Mouse (Mus musculus): ENCODE measurements around the gene Tbx2. TPM values are rescaled to one million over a fixed set of nuclear protein-coding genes. Genes with fewer than 3 reads are reported as not detected.

Gene Tbx2
- polyA plus RNA-seq, 1 experiment from 2014 or later: 40.9 TPM

DNA sequence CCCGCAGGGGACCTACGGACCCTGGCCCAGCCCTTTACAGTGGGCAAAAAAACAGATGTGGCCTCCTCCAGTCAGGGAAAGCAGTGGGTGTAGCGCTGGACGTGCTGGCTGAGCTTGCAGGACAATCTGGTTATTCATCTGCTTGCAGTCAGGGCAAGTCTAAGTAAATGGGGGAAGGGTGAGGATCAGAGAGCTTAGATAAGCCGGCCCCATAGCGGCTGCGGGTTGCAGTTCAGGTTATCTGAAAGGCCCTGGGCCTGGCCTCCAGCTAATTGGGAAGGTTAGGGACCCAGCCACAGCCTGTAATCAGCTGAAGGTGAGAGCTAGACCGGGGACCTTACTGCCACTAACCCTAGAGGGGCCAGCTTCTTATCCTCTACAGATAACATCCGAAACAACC lies 5.0 kb upstream of the Tbx2 start:
- Histone ChIP-seq H3K4me2 (no peak overlapping the region), H3K9me3 (no peaks in the 10 kb centered on the region), H3K4me1 (peaks cover 72% of the 10 kb centered on the region), H3K27me3 (peaks cover 47% of the 10 kb centered on the region), H3K9ac (no peak overlapping the region), H3K4me3 (no peak overlapping the region), H3K36me3 (no peaks in the 10 kb centered on the region), H3K27ac (peak overlapping the region; percentile 25; the same call in 1 of the 2 replicates)
- 24% methylated on average over 9 of the region's 9 CpGs for WGBS
- ATAC-seq (ENCODE audit: borderline replicate concordance, extremely low read depth, low FRiP score, low TSS enrichment): no peak

DNA sequence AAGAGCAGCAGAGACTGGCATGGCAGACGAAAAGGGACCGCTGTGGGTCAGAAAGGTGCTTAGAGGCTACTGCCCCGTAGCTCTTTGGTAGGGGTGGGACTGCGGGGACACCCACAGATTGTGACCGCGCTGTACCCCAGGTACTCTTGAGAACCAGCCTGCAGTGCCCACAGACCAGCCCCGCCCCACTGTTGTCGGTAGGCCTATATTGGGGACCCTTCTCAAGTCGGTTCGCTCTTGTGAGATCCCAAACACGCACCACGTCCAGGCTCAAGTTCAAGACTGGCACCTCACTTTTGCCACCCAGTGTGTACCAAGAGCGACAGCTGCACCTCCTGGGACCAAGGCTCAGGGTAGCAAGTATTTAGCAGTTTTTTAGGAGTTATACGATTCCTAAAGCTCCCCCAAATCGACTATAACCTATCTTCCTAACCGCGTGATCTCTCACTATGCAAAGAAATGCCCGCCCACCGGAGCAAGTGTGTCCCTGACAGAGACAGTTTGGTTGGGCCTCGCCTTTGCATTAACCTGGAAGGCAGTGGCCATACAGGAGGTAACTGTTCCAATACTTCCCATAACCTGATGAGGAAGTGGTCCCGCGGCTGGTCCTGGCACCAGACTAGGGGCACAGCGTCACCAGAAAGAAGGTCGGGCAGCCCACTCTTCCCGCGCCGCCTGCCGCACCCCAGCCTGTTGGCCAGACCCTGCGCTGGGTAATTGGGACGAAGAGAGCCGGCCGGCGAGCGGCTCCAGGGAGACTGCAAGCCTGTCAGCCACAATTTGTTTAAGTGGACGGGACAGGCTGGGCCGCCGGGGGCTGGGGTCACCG lies 3.4 kb upstream of the Tbx2 start:
- 20% methylated on average over 38 of the region's 38 CpGs for WGBS
- no peak for ATAC-seq (ENCODE audit: borderline replicate concordance, extremely low read depth, low FRiP score, low TSS enrichment)

DNA sequence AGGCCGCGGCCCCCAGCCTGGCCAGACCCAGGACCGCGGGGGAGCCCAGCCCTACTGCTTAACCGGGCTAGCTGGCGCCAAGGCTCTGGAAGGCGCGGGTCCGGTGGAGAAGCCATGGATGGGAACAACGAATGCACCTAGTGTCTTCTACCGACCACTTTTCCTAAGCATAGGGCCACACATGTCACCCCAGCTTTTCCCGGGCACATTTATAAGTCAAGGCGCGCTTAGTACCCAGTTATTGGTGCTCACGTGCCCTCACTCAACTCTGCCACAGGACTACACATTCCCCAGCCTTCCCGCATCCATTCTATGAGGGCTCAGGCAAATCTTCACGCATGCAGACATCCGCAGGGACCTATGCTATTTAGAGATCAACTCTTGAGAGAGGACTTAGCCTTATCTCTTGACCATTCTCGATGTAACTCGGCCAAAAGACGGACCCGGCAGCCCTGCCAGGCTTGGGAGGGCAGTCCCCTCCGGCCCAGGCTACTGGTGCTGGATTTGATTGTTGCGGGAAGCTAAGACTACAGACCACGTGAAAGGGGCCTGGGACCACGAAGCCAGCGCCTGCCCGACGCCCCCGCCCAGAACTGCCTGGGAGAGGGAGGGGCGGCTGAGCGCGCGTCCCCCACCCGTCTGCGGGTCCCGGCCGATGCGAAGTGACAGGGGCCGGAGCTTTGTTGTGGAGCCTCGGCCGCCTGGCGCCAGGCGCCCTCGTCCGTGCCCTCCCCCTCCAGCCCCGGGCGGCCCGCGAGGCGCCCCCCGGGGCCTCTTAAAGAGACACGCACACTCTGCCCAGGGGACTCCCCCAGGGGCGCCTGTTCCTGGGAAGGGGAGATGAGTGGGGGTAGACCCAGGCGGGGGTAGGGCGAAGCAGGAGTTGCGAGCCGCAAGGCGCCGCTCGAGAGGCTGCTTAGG lies 2.6 kb upstream of the Tbx2 start:
- peak overlapping the region; percentile 97 for H3K27ac ChIP-seq
- 2% methylated on average over 61 of the region's 61 CpGs for WGBS
- peak overlapping the region; percentile 87 for H3K4me2 ChIP-seq
- H3K36me3 ChIP-seq: no peaks in the 10 kb centered on the region
- H3K9ac ChIP-seq: peak overlapping the region; percentile 63
- peak; percentile 15 for ATAC-seq (ENCODE audit: borderline replicate concordance, extremely low read depth, low FRiP score, low TSS enrichment)
- H3K4me1 ChIP-seq: peaks cover 59% of the 10 kb centered on the region
- peaks cover 64% of the 10 kb centered on the region for H3K27me3 ChIP-seq
- H3K9me3 ChIP-seq: no peaks in the 10 kb centered on the region
- H3K4me3 ChIP-seq: peak overlapping the region; percentile 64

More for the DNA sequence above, 3.4 kb upstream of the Tbx2 start:
- H3K4me3 ChIP-seq: peak overlapping the region; percentile 64
- peaks cover 59% of the 10 kb centered on the region for H3K4me1 ChIP-seq
- peak overlapping the region; percentile 87 for H3K4me2 ChIP-seq
- no peaks in the 10 kb centered on the region for H3K36me3 ChIP-seq
- peaks cover 55% of the 10 kb centered on the region for H3K27me3 ChIP-seq
- peak overlapping the region; percentile 63 for H3K9ac ChIP-seq
- no peaks in the 10 kb centered on the region for H3K9me3 ChIP-seq
- H3K27ac ChIP-seq: peak overlapping the region; percentile 97

DNA sequence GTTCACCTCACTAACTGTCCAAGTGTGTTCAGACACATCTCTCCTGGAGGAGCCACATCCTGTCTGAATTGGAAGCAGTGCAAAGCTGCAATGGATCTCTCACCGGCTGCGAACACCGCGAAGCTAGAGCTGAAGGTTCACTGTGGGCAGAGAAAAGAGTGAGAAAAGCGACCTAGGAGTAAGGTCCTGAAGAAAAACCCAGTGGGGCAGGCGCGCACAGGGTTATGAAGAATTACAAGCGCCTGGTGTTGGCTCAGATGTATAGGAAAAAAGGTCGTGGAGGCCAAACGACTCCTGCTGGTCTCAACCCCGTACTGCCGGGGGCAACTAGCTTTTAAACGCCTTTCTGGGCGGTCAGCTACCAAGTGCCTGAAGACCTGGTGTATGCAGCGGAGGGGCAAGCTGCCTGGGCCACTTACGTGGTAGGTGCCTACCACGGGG lies 1.4 kb upstream of the Tbx2 start:
- 3% methylated on average over 17 of the region's 17 CpGs for WGBS
- Histone ChIP-seq H3K27me3 (peaks cover 74% of the 10 kb centered on the region), H3K4me2 (peak overlapping the region; percentile 87), H3K9me3 (no peaks in the 10 kb centered on the region), H3K4me1 (peaks cover 49% of the 10 kb centered on the region), H3K27ac (peak overlapping the region; percentile 97), H3K4me3 (peak overlapping the region; percentile 64), H3K9ac (peak overlapping the region; percentile 63), H3K36me3 (no peaks in the 10 kb centered on the region)
- no peak for ATAC-seq (ENCODE audit: borderline replicate concordance, extremely low read depth, low FRiP score, low TSS enrichment)

DNA sequence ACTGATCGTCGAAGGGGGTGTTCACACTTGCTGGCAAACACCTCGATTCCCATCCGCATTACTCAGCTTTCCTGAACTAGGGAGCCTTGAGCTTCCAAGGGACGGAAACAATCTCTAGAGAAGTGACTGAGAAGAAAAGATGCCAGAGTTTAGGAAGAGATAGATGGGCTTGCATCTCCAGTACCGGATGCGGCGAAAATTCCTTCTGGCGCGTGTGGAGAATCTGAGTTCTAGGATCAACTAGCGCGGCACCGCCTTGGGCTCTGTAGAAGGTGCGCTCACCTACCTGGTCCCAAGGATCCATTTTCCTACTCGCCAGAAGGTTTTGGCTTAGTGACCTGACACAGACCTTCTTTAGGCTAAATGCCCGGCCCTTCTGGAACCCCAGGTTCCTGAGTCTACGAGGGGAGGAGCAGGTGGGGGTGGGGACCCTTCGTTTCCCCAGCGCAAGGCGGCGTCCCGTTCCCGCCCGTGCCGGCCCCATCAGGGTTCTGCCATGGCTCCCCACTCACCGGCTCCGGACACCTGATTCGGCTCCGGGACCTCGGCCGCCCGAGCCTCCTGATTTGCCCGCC lies 608 bp upstream of the Tbx2 start:
- no peaks in the 10 kb centered on the region for H3K9me3 ChIP-seq
- H3K4me2 ChIP-seq: peak overlapping the region; percentile 87
- peak overlapping the region; percentile 97 for H3K27ac ChIP-seq
- H3K27me3 ChIP-seq: peaks cover 81% of the 10 kb centered on the region
- peak; percentile 1; the same call in 1 of the 2 replicates for ATAC-seq (ENCODE audit: borderline replicate concordance, extremely low read depth, low FRiP score, low TSS enrichment)
- H3K4me1 ChIP-seq: peaks cover 43% of the 10 kb centered on the region
- no peaks in the 10 kb centered on the region for H3K36me3 ChIP-seq
- peak overlapping the region; percentile 64 for H3K4me3 ChIP-seq
- WGBS: under 1% methylated on average over 33 of the region's 33 CpGs
- H3K9ac ChIP-seq: peak overlapping the region; percentile 63

DNA sequence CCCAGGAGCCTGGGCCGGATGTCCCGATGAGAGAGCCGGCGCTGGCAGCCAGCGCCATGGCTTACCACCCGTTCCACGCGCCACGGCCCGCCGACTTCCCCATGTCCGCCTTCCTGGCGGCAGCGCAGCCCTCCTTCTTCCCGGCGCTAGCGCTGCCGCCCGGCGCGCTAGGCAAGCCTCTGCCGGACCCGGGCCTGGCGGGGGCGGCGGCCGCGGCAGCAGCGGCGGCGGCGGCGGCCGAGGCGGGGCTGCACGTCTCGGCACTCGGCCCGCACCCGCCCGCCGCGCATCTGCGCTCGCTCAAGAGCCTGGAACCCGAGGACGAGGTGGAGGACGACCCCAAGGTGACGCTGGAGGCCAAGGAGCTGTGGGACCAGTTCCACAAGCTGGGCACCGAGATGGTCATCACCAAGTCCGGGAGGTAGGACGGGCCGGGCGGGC lies 750 bp downstream of the Tbx2 start:
- 0% methylated on average over 28 of the region's 54 CpGs for WGBS
- peak overlapping the region; percentile 97 for H3K27ac ChIP-seq
- H3K4me3 ChIP-seq: peak overlapping the region; percentile 64
- H3K4me1 ChIP-seq: peaks cover 47% of the 10 kb centered on the region
- H3K9me3 ChIP-seq: no peaks in the 10 kb centered on the region
- no peaks in the 10 kb centered on the region for H3K36me3 ChIP-seq
- peaks cover 84% of the 10 kb centered on the region for H3K27me3 ChIP-seq
- peak overlapping the region; percentile 74 for H3K9ac ChIP-seq
- no peak for ATAC-seq (ENCODE audit: borderline replicate concordance, extremely low read depth, low FRiP score, low TSS enrichment)
- peak overlapping the region; percentile 87 for H3K4me2 ChIP-seq

DNA sequence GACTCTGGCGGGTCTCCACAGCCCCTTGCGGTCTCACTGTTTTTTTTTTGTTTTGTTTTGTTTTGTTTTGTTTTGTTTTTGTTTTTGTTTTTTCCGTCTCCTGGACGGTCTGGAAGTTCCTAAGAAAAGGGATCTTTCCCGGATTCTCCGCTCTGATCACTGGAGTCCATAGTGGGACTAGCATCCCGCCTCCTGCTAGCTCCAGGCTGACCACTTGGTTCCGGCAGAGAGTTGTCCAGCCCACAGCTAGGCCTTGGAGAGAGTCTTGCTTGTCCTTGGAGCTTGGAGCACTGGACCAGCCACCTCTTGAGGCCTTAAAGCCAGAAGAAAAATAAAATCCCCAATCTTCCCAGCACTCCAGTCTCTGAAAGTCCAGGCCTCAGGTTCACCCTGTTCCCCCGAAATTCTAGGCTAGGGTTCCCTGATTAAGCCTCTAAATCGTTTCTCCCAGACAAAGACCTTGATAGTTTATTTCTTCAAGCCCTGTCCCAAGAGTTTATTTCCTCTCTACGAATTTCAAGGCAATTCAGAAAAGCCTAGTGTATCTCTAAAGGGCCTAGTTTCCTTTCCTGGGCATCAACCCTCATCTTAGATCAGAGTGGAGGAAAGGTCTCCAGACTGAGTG lies 1.5 kb downstream of the Tbx2 start:
- ATAC-seq (ENCODE audit: borderline replicate concordance, extremely low read depth, low FRiP score, low TSS enrichment): no peak
- WGBS: 12% methylated on average over 11 of the region's 11 CpGs
- Histone ChIP-seq H3K4me1 (peaks cover 43% of the 10 kb centered on the region), H3K36me3 (no peaks in the 10 kb centered on the region), H3K27ac (peak overlapping the region; percentile 97), H3K4me2 (peak overlapping the region; percentile 87), H3K9ac (peak overlapping the region; percentile 74), H3K27me3 (peaks cover 80% of the 10 kb centered on the region), H3K9me3 (no peaks in the 10 kb centered on the region), H3K4me3 (peak overlapping the region; percentile 64)

DNA sequence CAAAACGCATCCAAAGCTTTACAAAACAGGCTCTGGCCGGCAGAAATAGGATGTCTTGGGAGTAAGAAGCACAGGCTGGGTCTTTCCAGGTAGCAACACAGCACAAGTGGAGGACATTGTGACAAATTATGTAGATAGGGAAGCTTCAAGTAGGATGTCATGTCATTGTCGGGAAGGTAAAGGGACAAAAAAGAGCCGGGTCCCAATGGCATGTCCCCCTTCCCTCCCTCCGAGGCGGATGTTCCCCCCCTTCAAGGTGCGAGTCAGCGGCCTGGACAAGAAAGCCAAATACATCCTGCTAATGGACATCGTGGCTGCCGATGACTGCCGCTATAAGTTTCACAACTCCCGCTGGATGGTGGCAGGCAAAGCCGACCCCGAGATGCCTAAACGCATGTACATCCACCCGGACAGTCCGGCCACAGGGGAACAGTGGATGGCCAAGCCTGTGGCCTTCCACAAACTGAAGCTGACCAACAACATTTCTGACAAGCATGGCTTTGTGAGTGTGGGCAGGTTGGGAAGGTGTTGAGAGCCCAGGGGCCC lies 2.1 kb downstream of the Tbx2 start:
- H3K4me2 ChIP-seq: peak overlapping the region; percentile 87
- peak overlapping the region; percentile 64 for H3K4me3 ChIP-seq
- peaks cover 80% of the 10 kb centered on the region for H3K27me3 ChIP-seq
- H3K27ac ChIP-seq: peak overlapping the region; percentile 97
- H3K36me3 ChIP-seq: no peaks in the 10 kb centered on the region
- H3K9ac ChIP-seq: peak overlapping the region; percentile 74
- no peaks in the 10 kb centered on the region for H3K9me3 ChIP-seq
- ATAC-seq (ENCODE audit: borderline replicate concordance, extremely low read depth, low FRiP score, low TSS enrichment): no peak
- peaks cover 37% of the 10 kb centered on the region for H3K4me1 ChIP-seq
- WGBS: 10% methylated on average over 17 of the region's 17 CpGs

DNA sequence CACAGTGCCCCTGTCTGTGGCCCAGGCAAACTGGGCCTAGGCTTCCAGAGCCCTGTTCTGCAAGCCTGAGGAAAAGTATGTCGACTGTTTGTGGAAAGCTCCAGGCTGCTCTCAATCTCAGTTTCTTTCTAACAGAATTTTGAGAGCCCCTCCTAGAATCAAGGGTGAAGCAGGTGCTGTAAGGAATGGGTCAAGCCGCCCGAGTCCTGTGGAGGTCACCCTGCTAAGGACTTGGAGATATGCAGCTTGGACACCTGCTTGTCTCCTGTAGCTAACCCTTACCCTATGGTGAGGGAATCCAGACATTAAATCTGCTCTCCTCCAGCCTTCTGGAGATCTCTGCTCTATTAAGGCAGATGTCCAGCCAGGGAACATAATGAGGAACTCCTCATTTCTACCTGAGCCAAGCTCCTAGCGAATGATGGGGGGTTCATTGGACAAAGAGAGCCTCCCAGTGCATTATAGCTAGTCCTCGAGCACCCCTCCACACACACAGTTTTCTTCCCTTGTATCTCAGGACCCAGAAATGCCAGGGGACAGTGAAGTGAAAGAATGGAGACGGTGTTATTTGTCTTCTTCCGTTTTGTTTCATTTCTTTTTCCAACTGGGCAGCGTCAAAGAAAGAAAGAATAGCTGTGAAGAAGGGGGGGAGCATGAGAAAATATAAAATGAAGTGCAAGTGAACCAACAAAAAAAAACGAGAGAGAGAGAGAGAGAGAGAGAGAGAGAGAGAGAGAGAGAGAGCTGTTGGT lies 2.8 kb downstream of the Tbx2 start:
- Histone ChIP-seq H3K4me2 (peak overlapping the region; percentile 87), H3K27ac (peak overlapping the region; percentile 97), H3K9me3 (no peaks in the 10 kb centered on the region), H3K4me1 (peaks cover 30% of the 10 kb centered on the region), H3K36me3 (no peaks in the 10 kb centered on the region), H3K27me3 (peaks cover 80% of the 10 kb centered on the region), H3K9ac (peak overlapping the region; percentile 74), H3K4me3 (peak overlapping the region; percentile 64)
- 11% methylated on average over 9 of the region's 9 CpGs for WGBS
- no peak for ATAC-seq (ENCODE audit: borderline replicate concordance, extremely low read depth, low FRiP score, low TSS enrichment)

DNA sequence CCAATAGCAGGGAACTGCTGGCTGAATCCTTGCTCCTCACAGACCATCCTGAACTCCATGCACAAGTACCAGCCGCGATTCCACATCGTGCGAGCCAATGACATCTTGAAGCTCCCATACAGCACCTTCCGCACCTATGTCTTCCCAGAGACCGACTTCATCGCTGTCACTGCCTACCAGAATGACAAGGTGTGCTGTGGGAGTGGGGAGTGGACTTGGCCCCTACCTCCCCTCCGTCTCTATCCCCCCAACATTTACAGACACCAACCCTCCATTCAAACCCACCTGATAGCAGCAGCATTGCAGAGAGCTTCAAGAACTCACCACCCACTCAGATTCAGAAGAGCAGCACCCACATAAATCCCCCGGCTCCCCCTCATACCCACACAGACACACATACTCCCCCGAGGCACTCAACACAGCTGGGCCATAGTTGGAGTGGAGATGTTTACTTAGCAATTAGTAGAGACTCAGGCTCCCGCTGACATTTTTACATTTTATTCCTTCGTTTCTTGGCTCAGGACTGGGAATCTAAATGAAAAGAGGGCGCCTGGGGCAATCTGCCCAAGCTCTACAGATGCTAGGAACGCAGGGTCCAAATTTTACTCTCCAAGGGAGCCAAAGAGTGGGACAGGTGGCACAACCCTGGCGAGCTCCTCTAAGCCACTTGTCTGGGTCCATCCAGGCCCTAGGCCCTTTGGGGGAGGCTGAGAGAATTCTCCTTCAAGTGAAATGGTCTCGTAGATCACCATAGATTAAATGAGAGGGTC lies 3.6 kb downstream of the Tbx2 start:
- peak overlapping the region; percentile 74 for H3K9ac ChIP-seq
- no peak for ATAC-seq (ENCODE audit: borderline replicate concordance, extremely low read depth, low FRiP score, low TSS enrichment)
- no peaks in the 10 kb centered on the region for H3K36me3 ChIP-seq
- peak overlapping the region; percentile 97 for H3K27ac ChIP-seq
- peak overlapping the region; percentile 87 for H3K4me2 ChIP-seq
- no peaks in the 10 kb centered on the region for H3K9me3 ChIP-seq
- H3K4me1 ChIP-seq: peaks cover 28% of the 10 kb centered on the region; the same call in 1 of the 2 replicates
- H3K27me3 ChIP-seq: peaks cover 84% of the 10 kb centered on the region
- WGBS: 8% methylated on average over 16 of the region's 16 CpGs
- H3K4me3 ChIP-seq: peak overlapping the region; percentile 64
